Mouse (Mus musculus) limb, embryonic 12.5 days (tissue): ENCODE data around the gene Efcab6. TPM values are rescaled to one million over a fixed set of nuclear protein-coding genes. Genes with fewer than 3 reads are reported as not detected.

ENCODE experiments used
- ATAC-seq: fragments of 200-750 bp; cut with Nextera tagmentation; 2 replicates; pipeline ENCODE4 v1.8.0; 2017; ENCODE audit warnings: low read depth, moderate TSS enrichment; ENCODE audit not compliant: insufficient number of reproducible peaks, insufficient read depth, low FRiP score, low TSS enrichment
- H3K27ac ChIP-seq: fragments of 300-500 bp; sonication (generic); 2 replicates; pipeline ENCODE4 v1.5.1; 2016; ENCODE audit warnings: mild to moderate bottlenecking, moderate library complexity
- H3K27me3 ChIP-seq: fragments of 300-500 bp; sonication (generic); 2 replicates; pipeline ENCODE4 v1.6.1; 2016; ENCODE audit warnings: mild to moderate bottlenecking, moderate library complexity
- H3K36me3 ChIP-seq: fragments of 300-500 bp; sonication (generic); 2 replicates; pipeline ENCODE4 v1.6.1; 2016; ENCODE audit warnings: mild to moderate bottlenecking, moderate library complexity
- H3K4me1 ChIP-seq: fragments of 300-500 bp; sonication (generic); replicated peaks from 2 replicates; pipeline ENCODE4 v1.6.1; 2016
- H3K4me2 ChIP-seq: fragments of 300-500 bp; sonication (generic); 2 replicates; pipeline ENCODE4 v1.6.1; 2016; ENCODE audit warnings: mild to moderate bottlenecking, moderate library complexity
- H3K4me3 ChIP-seq: fragments of 300-500 bp; sonication (generic); replicated peaks from 2 replicates; pipeline ENCODE4 v1.5.1; 2016; ENCODE audit warnings: mild to moderate bottlenecking
- H3K9ac ChIP-seq: fragments of 300-500 bp; sonication (generic); replicated peaks from 2 replicates; pipeline ENCODE4 v1.6.1; 2016; ENCODE audit warnings: mild to moderate bottlenecking, moderate library complexity
- H3K9me3 ChIP-seq: fragments of 300-500 bp; sonication (generic); 2 replicates; pipeline ENCODE4 v1.6.1; 2016; ENCODE audit warnings: mild to moderate bottlenecking, moderate library complexity
- WGBS: fragments of 180-500 bp; shearing (Covaris S2); methylation state at CpG from one replicate; pipeline ENCODE4 v1.1.7; 2016; 5-methylcytosine and 5-hydroxymethylcytosine counted together
- polyA plus RNA-seq: library from polyadenylated mRNA; unstranded; fragments of >200 nt; fragmentation: Nextera tagmentation; extraction: Ambion mirVana; gene quantifications from 2 replicates; pipeline ENCODE4 v1.2.1, GENCODE M21; 2016

The Efcab6 gene
- polyA plus RNA-seq, 1 experiment from 2014 or later: 0.08 TPM

DNA sequence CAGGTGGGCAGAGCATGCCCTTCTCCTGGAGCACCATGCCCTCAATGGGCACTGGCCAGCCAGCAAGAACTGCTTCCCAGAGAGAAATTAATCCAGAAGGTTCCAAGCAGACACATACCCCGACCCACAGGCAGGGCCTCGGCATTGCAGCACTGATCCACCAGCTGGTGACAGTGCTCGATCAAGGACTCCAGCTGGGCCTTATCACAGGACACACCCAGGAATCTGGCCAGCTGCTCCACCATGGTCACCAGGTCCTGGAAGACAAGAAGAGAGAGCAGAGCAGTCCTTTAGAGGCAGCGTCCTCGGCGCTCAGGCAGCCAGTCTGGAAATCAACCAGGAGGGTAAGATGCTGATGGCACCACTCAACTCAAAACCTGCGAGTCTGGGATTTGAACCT is 14.9 kb upstream of the Efcab6 start:
- 74% methylated on average over 7 of the region's 7 CpGs for WGBS
- no peak for ATAC-seq

DNA sequence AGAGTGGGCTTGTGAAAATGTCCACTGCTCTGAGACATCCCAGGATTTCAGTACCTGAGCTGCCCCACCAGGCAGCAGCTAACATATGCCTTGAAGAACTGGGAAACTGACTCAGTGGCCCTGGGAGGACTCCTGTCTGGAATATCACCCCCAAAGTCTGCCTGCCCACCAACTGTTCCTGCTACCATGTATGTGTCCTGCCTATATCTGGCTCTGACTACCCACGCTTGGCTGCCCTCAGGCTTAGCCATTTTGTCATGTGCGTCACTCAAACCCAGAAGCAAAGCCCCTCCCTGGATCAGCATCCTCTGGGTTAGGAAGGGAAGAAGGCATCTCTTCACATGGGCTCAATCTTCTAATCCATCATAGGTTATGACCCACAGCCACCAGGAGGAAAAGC is 14.3 kb upstream of the Efcab6 start:
- H3K9me3 ChIP-seq: no peaks in the 10 kb centered on the region
- H3K9ac ChIP-seq: no peak overlapping the region
- WGBS: 78% methylated on average over 2 of the region's 2 CpGs
- no peak for ATAC-seq
- no peaks in the 10 kb centered on the region for H3K4me1 ChIP-seq
- H3K36me3 ChIP-seq: no peaks in the 10 kb centered on the region
- no peak overlapping the region for H3K4me2 ChIP-seq
- H3K4me3 ChIP-seq: no peak overlapping the region
- peaks cover 16% of the 10 kb centered on the region for H3K27me3 ChIP-seq
- no peak overlapping the region for H3K27ac ChIP-seq

More for the DNA sequence above, 14.9 kb upstream of the Efcab6 start:
- Histone ChIP-seq H3K4me3 (no peak overlapping the region), H3K27me3 (peaks cover 11% of the 10 kb centered on the region), H3K9ac (no peak overlapping the region), H3K4me1 (no peaks in the 10 kb centered on the region), H3K4me2 (no peak overlapping the region), H3K36me3 (no peaks in the 10 kb centered on the region), H3K27ac (no peak overlapping the region), H3K9me3 (no peaks in the 10 kb centered on the region)

DNA sequence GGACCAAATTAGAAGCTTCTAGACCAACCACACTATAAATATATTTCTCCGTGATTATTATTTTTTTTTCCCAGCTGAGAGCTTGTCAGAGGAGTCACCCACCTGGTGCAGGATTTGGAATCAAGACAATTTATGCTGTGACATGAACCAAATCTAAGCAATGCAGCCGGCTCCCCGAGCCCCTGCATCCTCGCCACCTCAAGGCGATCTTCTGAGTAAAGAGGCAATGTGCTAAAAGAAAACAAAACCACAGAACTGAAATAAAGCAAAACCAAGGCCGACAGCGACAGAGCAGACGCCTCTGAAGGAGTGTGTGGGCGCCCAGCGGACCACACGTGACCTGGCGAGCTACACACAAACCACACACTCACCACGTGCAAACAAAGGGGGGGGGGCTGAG is 13.5 kb upstream of the Efcab6 start:
- Histone ChIP-seq H3K9ac (no peak overlapping the region), H3K4me3 (no peak overlapping the region), H3K4me1 (peaks cover 5% of the 10 kb centered on the region; the same call in 1 of the 2 replicates), H3K36me3 (no peaks in the 10 kb centered on the region), H3K27ac (no peak overlapping the region), H3K9me3 (no peaks in the 10 kb centered on the region), H3K27me3 (peaks cover 23% of the 10 kb centered on the region), H3K4me2 (no peak overlapping the region)
- ATAC-seq: no peak
- WGBS: 79% methylated on average over 13 of the region's 13 CpGs

DNA sequence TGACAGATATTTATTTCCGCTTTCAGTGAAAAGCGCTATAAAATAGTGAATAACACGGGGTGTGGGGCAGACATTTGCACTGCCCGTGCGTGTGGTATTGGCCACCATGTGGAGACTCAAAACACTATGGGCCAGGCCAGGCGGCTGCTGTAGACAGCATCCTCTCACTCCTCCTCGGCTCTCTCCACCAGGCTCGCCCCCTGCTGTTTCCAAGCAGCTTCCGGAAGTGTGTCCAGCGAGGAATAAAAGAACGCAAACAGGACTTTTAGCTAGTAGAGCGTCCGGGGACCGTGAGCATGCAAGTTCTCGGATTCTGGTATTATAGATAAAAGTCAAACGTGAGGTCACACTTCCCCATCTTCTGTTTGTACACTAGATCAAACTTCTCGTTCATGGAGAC is 12.0 kb upstream of the Efcab6 start:
- H3K9ac ChIP-seq: no peak overlapping the region
- peaks cover 38% of the 10 kb centered on the region for H3K27me3 ChIP-seq
- WGBS: 65% methylated on average over 17 of the region's 17 CpGs
- H3K27ac ChIP-seq: no peak overlapping the region
- H3K4me1 ChIP-seq: peaks cover 5% of the 10 kb centered on the region; the same call in 1 of the 2 replicates
- no peaks in the 10 kb centered on the region for H3K9me3 ChIP-seq
- no peaks in the 10 kb centered on the region for H3K36me3 ChIP-seq
- no peak overlapping the region for H3K4me3 ChIP-seq
- no peak overlapping the region for H3K4me2 ChIP-seq
- ATAC-seq: no peak

DNA sequence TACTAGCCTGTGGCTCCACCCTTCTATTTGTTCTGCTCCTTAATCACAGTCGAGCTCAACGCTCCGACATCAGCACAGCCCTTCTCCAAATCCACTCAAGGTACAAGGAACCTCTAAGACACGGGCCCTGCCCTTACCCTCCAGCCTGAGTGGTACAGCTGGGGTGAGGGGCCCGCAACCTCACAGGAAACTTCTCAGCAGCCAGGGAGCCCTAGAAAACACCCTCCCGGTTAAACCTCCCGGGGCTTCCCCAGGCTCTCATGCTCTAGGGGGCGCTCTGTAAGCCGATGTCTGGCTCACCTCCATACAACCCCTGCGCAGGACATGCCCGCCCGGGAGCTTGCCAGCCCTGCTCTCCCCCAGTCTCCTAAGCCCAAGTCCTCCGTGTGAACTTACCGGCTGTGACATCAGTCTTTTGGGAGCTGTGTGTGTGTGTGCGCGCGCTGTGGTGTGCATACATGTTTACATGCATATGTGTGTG is 9.6 kb upstream of the Efcab6 start:
- no peaks in the 10 kb centered on the region for H3K36me3 ChIP-seq
- peak overlapping the region; percentile 13; the same call in 1 of the 2 replicates for H3K4me2 ChIP-seq
- H3K9me3 ChIP-seq: no peaks in the 10 kb centered on the region
- H3K27me3 ChIP-seq: peaks cover 62% of the 10 kb centered on the region
- 16% methylated on average over 17 of the region's 17 CpGs for WGBS
- H3K4me3 ChIP-seq: no peak overlapping the region
- no peak overlapping the region for H3K27ac ChIP-seq
- no peak overlapping the region for H3K9ac ChIP-seq
- H3K4me1 ChIP-seq: peaks cover 11% of the 10 kb centered on the region
- ATAC-seq: no peak

DNA sequence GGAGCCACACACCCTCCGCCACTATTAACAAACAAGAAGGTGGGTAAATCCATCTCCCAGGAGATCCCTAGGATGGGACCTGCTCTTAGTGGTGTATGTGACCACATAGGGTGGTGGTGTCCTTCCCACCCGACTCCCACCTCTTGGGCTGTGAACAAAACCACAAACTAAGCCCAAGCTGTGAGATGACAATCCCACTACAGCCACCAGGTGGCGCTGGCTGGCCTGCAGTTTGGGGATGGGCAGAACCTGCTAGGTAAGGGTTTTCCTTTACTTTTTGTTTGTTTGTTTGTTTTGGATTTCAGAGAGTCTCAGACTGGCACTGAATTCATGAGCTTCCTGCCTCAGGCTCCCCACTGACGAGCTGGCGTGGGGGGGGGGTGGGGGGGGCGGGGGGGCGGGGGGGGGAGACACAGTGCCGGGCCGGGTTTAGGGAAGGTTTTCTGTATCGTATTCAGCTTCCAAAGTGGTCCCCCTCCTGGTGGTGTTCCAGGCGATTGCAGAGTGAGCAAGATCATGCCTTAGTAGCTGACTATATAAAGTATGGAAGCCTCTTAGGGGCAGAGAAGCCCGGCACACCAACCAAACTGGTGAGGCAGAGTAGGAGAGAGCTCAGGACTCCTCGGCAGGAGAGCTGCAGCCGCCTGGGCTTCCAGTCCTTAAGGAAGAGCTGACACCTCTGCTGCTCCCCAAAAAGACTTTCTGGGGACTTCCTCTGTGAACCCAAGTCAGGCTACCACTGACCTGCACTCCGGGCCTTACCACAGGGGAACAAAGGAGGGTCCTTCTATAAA is 8.9 kb upstream of the Efcab6 start:
- no peak for ATAC-seq

DNA sequence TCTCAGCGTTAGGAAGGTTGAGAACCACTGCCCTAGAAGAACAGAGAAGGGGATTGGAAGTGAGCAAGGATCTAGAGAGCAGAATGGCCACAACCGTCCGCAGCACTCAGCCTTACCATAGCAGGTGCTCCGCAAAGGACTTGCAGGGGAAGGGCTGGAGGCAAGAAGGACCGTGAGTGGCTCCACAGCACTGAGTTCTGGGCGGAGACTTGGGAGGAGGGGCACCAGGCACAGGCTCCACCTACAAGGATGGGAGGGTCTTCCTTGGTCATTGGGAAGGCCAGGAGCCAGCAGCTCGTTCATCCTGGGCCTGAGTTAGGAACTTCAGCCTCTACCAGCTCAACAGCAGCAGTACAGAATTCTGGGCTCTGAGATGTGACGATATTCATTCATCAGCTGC is 7.9 kb upstream of the Efcab6 start:
- Histone ChIP-seq H3K4me2 (no peak overlapping the region), H3K4me1 (peaks cover 21% of the 10 kb centered on the region), H3K9ac (no peak overlapping the region), H3K36me3 (no peaks in the 10 kb centered on the region), H3K27ac (no peak overlapping the region), H3K9me3 (no peaks in the 10 kb centered on the region), H3K4me3 (no peak overlapping the region), H3K27me3 (peaks cover 74% of the 10 kb centered on the region)
- ATAC-seq: no peak
- 20% methylated on average over 8 of the region's 8 CpGs for WGBS

More for the DNA sequence above, 8.9 kb upstream of the Efcab6 start:
- peak overlapping the region; percentile 13; the same call in 1 of the 2 replicates for H3K4me2 ChIP-seq
- 13% methylated on average over 13 of the region's 15 CpGs for WGBS
- no peaks in the 10 kb centered on the region for H3K9me3 ChIP-seq
- peaks cover 65% of the 10 kb centered on the region for H3K27me3 ChIP-seq
- no peaks in the 10 kb centered on the region for H3K36me3 ChIP-seq
- H3K27ac ChIP-seq: no peak overlapping the region
- peaks cover 17% of the 10 kb centered on the region for H3K4me1 ChIP-seq
- H3K4me3 ChIP-seq: no peak overlapping the region
- H3K9ac ChIP-seq: no peak overlapping the region

DNA sequence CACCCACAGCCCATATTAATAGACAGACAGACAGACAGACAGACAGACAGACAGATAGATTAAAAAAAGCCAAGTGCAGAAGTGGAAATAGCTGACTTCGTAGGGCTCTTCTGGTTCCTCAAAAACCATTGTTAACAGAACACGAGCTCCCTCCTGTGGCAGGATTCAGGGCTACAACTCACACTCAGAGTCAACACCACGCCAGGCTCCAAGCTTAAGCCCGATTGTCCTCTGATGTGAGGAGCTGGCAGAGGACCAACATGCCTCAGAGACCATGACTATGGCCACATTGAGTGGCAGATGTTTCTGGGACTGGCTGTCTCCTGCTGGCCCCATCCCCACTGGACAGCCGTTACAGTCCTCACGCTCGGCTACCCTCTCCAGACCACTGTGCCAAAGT is 7.0 kb upstream of the Efcab6 start:
- 33% methylated on average over 7 of the region's 7 CpGs for WGBS
- no peaks in the 10 kb centered on the region for H3K9me3 ChIP-seq
- no peak overlapping the region for H3K4me2 ChIP-seq
- no peak overlapping the region for H3K9ac ChIP-seq
- H3K4me1 ChIP-seq: peaks cover 24% of the 10 kb centered on the region
- H3K27ac ChIP-seq: no peak overlapping the region
- no peaks in the 10 kb centered on the region for H3K36me3 ChIP-seq
- no peak overlapping the region for H3K4me3 ChIP-seq
- H3K27me3 ChIP-seq: peaks cover 81% of the 10 kb centered on the region
- ATAC-seq: no peak

DNA sequence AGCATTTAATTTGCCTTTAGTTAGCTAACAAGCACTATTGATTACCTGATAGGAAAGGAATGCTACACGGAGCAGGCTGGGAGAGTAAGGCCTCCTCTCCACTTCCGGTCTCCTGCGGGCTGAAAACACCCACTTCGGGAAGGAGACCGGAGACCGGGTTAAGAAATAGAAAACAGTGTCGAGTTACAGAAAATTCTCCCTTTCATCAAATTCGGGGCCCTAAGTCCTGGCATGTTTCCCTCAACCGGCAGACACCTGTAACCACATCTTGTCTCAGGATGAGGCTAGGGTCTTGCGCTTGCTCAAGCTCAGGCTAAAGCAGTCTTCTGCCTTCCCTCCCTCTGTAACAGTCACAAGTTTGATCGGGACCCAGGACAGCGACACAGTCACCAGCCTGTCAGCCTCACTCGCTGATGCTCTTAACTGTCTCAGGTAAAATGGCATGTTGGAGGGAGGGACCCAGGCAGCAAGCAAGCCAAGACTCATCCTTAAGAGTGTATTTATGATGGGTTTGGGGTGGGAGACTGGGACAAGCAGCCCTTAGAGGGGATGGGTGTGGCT is 5.0 kb upstream of the Efcab6 start:
- Histone ChIP-seq H3K9ac (no peak overlapping the region), H3K27ac (no peak overlapping the region), H3K4me3 (peak overlapping the region; percentile 12; the same call in 1 of the 2 replicates), H3K4me2 (peak overlapping the region; percentile 39), H3K27me3 (peaks cover 94% of the 10 kb centered on the region), H3K9me3 (peaks cover 4% of the 10 kb centered on the region; the same call in 1 of the 2 replicates), H3K36me3 (no peaks in the 10 kb centered on the region), H3K4me1 (peaks cover 24% of the 10 kb centered on the region)
- ATAC-seq: no peak
- 1% methylated on average over 13 of the region's 13 CpGs for WGBS

DNA sequence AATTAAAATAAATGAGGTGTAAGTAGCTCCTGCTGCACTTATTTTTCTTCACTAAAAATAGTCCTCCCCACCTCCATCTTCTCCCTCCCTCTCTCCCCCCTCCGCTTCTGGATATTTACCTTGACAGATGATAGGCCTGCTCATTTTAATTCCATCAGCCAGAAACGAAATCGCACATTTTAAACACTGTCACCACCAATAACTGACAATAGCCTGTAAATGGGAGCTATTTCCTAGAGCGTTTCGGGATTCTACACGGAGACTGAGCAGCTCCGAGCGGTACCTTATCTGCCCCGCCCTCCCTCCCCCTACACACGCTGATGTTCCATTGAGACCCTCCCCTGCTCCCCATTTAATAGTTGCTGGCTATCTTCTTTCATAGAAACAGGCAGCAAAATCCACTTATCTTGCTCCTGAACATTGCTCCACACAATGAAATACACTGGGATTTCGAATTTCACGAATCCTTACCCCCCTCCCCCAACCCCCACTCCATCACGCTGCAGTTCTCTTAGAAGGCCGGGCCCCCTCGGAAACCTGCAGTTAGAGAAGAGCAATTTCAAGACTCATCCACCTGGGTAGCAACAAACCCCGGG is 4.4 kb upstream of the Efcab6 start:
- H3K9me3 ChIP-seq: peaks cover 4% of the 10 kb centered on the region; the same call in 1 of the 2 replicates
- no peak overlapping the region for H3K27ac ChIP-seq
- WGBS: 8% methylated on average over 16 of the region's 16 CpGs
- peaks cover 94% of the 10 kb centered on the region for H3K27me3 ChIP-seq
- ATAC-seq: no peak
- H3K4me2 ChIP-seq: peak overlapping the region; percentile 39
- H3K4me3 ChIP-seq: peak overlapping the region; percentile 12; the same call in 1 of the 2 replicates
- no peaks in the 10 kb centered on the region for H3K36me3 ChIP-seq
- H3K9ac ChIP-seq: no peak overlapping the region
- H3K4me1 ChIP-seq: peaks cover 29% of the 10 kb centered on the region

DNA sequence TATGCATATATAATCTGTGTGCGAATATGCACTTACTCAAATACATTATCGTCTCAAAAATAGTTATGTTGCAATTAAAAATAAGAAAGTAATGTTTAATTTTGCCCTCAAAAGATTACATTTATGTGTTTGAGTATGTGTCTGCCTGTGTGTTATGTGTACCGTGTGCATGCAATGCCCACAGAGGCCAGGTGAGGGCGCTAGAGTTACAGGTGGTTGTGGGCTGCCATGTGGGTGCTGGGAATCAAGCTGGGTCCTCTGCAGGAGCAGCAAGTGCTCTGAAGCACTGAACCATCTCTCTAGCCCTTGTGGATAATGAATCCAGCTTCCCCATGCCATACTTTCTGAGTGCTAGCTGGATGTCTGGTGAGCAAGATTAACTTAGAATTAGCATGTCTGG is 522 bp upstream of the Efcab6 start:
- Histone ChIP-seq H3K9ac (no peak overlapping the region), H3K4me1 (peaks cover 24% of the 10 kb centered on the region), H3K4me3 (no peak overlapping the region), H3K27ac (no peak overlapping the region), H3K36me3 (no peaks in the 10 kb centered on the region), H3K4me2 (no peak overlapping the region), H3K9me3 (peaks cover 4% of the 10 kb centered on the region; the same call in 1 of the 2 replicates), H3K27me3 (peaks cover 69% of the 10 kb centered on the region)
- no peak for ATAC-seq
- WGBS: 70% methylated on average over 4 of the region's 4 CpGs
